ENCODE assay signal across 9 mouse cellular contexts in genomic region chr12:25216792-25217516, GRCm38 (mm10).
A peak's percentile ranks its signal among the peaks of the same experiment; 100 is the strongest.
DNase-seq lines count a peak whose midpoint lies in the region; ATAC-seq and TF ChIP-seq lines count a peak whose summit lies in the region.
"Had no signal": no experiment of that assay in that cellular context is flagged by ENCODE, and none has a peak within 500 bp of the region (broad histone marks: within the 10 kb centered on the region; RNA-seq: fewer than 3 reads in every experiment).

No protein-coding gene starts in this region.

- peaks cover 7% of the 10 kb centered on the region; the same call in 1 of the 2 replicates for H3K4me1 ChIP-seq in lung, adult 2 months (ENCODE audit: control insufficient read depth, insufficient read depth, low read length)
- H3K4me1 ChIP-seq in lung, embryonic 16.5 days (replicated peaks; ENCODE audit: control insufficient read depth, insufficient read depth, low read length): peaks cover 15% of the 10 kb centered on the region
- H3K4me1 ChIP-seq in stomach, embryonic 15.5 days: peaks cover 2% of the 10 kb centered on the region

- ATAC-seq in lung, embryonic 16.5 days (ENCODE audit: low read depth): peak; percentile 78
- ATAC-seq in stomach, embryonic 15.5 days (ENCODE audit: insufficient read depth, low FRiP score, low read depth): peak; percentile 87

- no peak for TF ChIP-seq CTCF in lung, adult 2 months (IDR thresholded peaks at IDR 0.05; ENCODE audit: insufficient read depth, low read length)

- no peaks in the 10 kb centered on the region for H3K9me3 ChIP-seq in lung, embryonic 16.5 days (ENCODE audit: control insufficient read depth, low read length)
- H3K9me3 ChIP-seq in stomach, embryonic 15.5 days: no peaks in the 10 kb centered on the region
- H3K9me3 ChIP-seq: embryonic facial prominence, embryonic 15.5 days had no signal

- no peaks in the 10 kb centered on the region for H3K36me3 ChIP-seq in lung, embryonic 16.5 days (ENCODE audit: control insufficient read depth, insufficient read depth, low read length)
- no peaks in the 10 kb centered on the region for H3K36me3 ChIP-seq in stomach, embryonic 15.5 days
- H3K36me3 ChIP-seq: embryonic facial prominence, embryonic 15.5 days had no signal

- no peaks in the 10 kb centered on the region for H3K27me3 ChIP-seq in lung, embryonic 16.5 days (ENCODE audit: control insufficient read depth, insufficient read depth, low read depth, low read length)
- H3K27me3 ChIP-seq in stomach, embryonic 15.5 days (replicated peaks): no peaks in the 10 kb centered on the region
- H3K27me3 ChIP-seq: embryonic facial prominence, embryonic 15.5 days had no signal

- H3K9ac ChIP-seq in lung, embryonic 16.5 days (ENCODE audit: low read length): no peak overlapping the region
- H3K9ac ChIP-seq in stomach, embryonic 15.5 days: no peak overlapping the region
- H3K9ac ChIP-seq: embryonic facial prominence, embryonic 15.5 days had no signal

- DNase-seq in lung, adult 18-20 months: peak; percentile 66 to 73
- DNase-seq in lung, adult 2 months: no peak
- peak; percentile 94 for DNase-seq in kidney, adult 11 months
- no peak for DNase-seq in urinary bladder, postnatal 10 days (ENCODE audit: low spot score)
- DNase-seq in heart, adult 8-10 months (ENCODE audit: low spot score): no peak
- no peak for DNase-seq in cerebellum, postnatal 4 days (ENCODE audit: low spot score in 2 of 2)

- 47% methylated on average over 5 of the region's 5 CpGs for WGBS in lung, adult 2 months
- WGBS in lung, embryonic 16.5 days: 47% methylated on average over 5 of the region's 5 CpGs
- 53% methylated on average over 5 of the region's 5 CpGs for WGBS in stomach, embryonic 15.5 days

- no peak overlapping the region for H3K4me3 ChIP-seq in lung, adult 2 months (replicated peaks; ENCODE audit: extremely low read depth, low read depth, low read length)
- H3K4me3 ChIP-seq in lung, embryonic 16.5 days (ENCODE audit: low read length): no peak overlapping the region
- no peak overlapping the region for H3K4me3 ChIP-seq in stomach, embryonic 15.5 days (replicated peaks)
- H3K4me3 ChIP-seq: embryonic facial prominence, embryonic 15.5 days had no signal

- TF ChIP-seq POLR2A in lung, adult 2 months (IDR thresholded peaks at IDR 0.05; ENCODE audit: borderline replicate concordance, extremely low read depth, low read depth, low read length): no peak

- no peak overlapping the region for H3K4me2 ChIP-seq in lung, embryonic 16.5 days (ENCODE audit: low read depth, low read length)
- H3K4me2 ChIP-seq in stomach, embryonic 15.5 days: no peak overlapping the region
- H3K4me2 ChIP-seq: embryonic facial prominence, embryonic 15.5 days had no signal

- H3K27ac ChIP-seq in lung, embryonic 16.5 days (ENCODE audit: low read length): peak overlapping the region; percentile 84
- peak overlapping the region; percentile 80 for H3K27ac ChIP-seq in stomach, embryonic 15.5 days
- H3K27ac ChIP-seq: embryonic facial prominence, embryonic 15.5 days had no signal

Comparison
In these comparisons a context has a peak if more than half of its experiments do, and no peak if none do; other contexts are left out.
1. DNase-seq: peak in lung, adult 18-20 months (2 of 2) and kidney, adult 11 months (single experiment); none in lung, adult 2 months (single experiment), urinary bladder, postnatal 10 days (single experiment), heart, adult 8-10 months (single experiment) and cerebellum, postnatal 4 days (0 of 2).